Mouse (Mus musculus): ENCODE results near the gene Zfp141. TPM values are rescaled to one million over a fixed set of nuclear protein-coding genes. Genes with fewer than 3 reads are reported as not detected.
A peak's percentile ranks its signal among the peaks of the same experiment; 100 is the strongest.
"Not testable (repeated sequence)": the region's sequence is repeated elsewhere in the genome, so short reads cannot be mapped to it uniquely, and the experiment has no call there.

The Zfp141 gene
- polyA plus RNA-seq (2015; fragmentation: Nextera tagmentation; extraction: Ambion mirVana): 12.9 and 14.9 TPM in 2 replicates

DNA sequence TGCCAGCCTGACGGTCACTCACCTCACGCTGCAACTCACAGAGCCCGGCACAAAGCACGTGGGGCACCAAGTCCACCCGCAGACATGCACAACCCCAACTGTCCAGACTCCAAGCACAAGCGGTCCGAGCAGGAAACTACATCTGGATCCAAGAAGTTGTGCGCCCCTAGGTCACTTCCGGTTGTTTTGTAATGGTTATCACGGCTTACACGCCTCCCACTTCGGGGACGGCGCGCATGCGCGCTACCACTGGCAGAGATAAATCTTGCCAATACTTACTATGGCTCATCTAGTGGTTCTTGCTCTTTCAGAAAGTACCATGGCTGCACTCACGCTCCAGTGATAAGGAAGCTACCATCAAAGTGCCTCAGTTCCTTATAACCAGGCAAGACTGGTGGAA, at the start of gene Zfp141:
TSS of gene Zfp141 (minus strand) at position 153 of the 400 bp plus-strand sequence.
- peaks cover 13% of the 10 kb centered on the region for H3K36me3 ChIP-seq
- peak within 1 kb of the TSS; percentile 61 for H3K4me2 ChIP-seq (replicated peaks)
- peak within 1 kb of the TSS; percentile 22; the same call in 1 of the 2 replicates for H3K27ac ChIP-seq
- not testable (repeated sequence) for H3K27me3 ChIP-seq, H3K4me1 ChIP-seq, H3K9me3 ChIP-seq
- WGBS: 1% methylated on average over 18 of the region's 18 CpGs
- ATAC-seq (ENCODE audit: low FRiP score, low read depth): peak; percentile 95
- peak within 1 kb of the TSS; percentile 60 for H3K4me3 ChIP-seq
- H3K9ac ChIP-seq: peak within 1 kb of the TSS; percentile 76

DNA sequence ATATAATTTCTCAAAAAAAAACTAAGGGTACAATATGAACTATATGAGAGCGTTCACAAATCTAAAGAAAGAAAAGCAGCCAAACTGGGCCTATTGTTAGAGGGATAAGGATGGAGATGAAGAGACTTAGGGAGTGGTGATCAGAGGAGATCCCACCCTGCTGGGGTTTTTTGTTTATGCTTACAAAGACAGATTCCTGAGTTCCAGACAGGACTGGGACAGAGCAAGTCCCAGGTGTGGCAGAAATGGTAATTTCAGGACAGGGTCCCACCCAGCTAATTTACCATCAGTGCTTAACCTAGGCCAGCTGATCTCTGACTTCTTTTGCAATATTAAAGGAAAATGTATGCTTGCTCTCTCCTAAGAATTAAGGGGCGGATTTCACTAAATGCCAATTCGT, 46.2 kb upstream of the Zfp141 start:
- Histone ChIP-seq H3K9ac (no peak overlapping the region), H3K4me1 (no peaks in the 10 kb centered on the region), H3K4me3 (no peak overlapping the region), H3K27ac (no peak overlapping the region), H3K4me2 (replicated peaks) (no peak overlapping the region), H3K27me3 (no peaks in the 10 kb centered on the region), H3K9me3 (peaks cover 7% of the 10 kb centered on the region; the same call in 1 of the 2 replicates), H3K36me3 (no peaks in the 10 kb centered on the region)
- no peak for ATAC-seq (ENCODE audit: low FRiP score, low read depth)
- 78% methylated on average over 3 of the region's 3 CpGs for WGBS

DNA sequence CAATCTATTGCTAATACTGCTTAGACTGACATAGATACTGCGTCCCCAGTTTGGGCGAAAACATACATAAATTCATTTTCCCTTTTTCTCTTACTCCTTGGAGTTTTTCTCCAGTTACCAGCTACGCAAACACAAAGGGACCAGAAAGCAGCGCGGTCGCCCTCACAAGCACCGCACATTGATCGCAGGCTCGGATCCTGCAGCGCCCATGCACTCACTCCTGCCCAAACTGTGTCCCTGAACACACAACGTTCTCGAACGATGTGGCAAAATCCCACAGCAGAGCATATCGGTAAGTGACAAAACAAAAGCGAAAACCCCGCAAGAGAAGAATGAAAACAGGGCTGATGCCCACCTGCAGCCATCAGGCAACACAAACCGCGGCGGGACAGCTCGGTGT, 354 bp downstream of the Zfp141 start:
- H3K4me1 ChIP-seq: peaks cover 5% of the 10 kb centered on the region; the same call in 1 of the 2 replicates
- peak overlapping the region; percentile 22; the same call in 1 of the 2 replicates for H3K27ac ChIP-seq
- no peaks in the 10 kb centered on the region for H3K27me3 ChIP-seq
- ATAC-seq (ENCODE audit: low FRiP score, low read depth): peak; percentile 70
- H3K9me3 ChIP-seq: no peaks in the 10 kb centered on the region
- H3K4me3 ChIP-seq: peak overlapping the region; percentile 60
- H3K36me3 ChIP-seq: peaks cover 17% of the 10 kb centered on the region
- H3K9ac ChIP-seq: peak overlapping the region; percentile 76
- H3K4me2 ChIP-seq (replicated peaks): peak overlapping the region; percentile 61
- under 1% methylated on average over 20 of the region's 20 CpGs for WGBS

GRCm38 (mm10) chr7:42498248-42498647, 7.3 kb downstream of the Zfp141 start:
- Histone ChIP-seq H3K4me2 (replicated peaks) (no peak overlapping the region), H3K4me3 (no peak overlapping the region), H3K27ac (no peak overlapping the region), H3K9ac (no peak overlapping the region), H3K9me3 (peaks cover 23% of the 10 kb centered on the region), H3K36me3 (peaks cover 56% of the 10 kb centered on the region), H3K4me1 (no peaks in the 10 kb centered on the region), H3K27me3 (no peaks in the 10 kb centered on the region)
- no peak for ATAC-seq (ENCODE audit: low FRiP score, low read depth)
- 94% methylated on average over 5 of the region's 5 CpGs for WGBS

DNA sequence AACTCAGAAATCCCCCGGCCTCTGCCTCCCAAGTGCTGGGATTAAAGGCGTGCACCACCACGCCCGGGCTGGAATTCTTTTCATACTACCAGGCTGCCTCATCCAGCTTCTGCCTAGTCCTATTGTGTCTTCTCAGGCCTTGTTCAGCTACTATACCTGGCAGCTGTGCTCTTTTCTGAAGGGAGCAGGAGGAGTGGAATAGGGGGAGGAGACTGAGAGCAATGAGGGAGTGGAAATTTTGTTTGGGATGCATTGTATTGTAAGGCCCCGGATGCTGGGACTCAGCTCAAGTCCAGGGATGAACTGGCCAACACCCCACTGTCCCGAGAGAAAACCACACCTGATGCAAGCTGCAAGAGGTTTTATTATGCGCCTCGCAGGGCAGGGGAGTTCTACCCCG, 8.2 kb downstream of the Zfp141 start:
- Histone ChIP-seq H3K36me3 (peaks cover 56% of the 10 kb centered on the region), H3K9me3 (peaks cover 31% of the 10 kb centered on the region)
- 90% methylated on average over 9 of the region's 9 CpGs for WGBS

GRCm38 (mm10) chr7:42496202-42496601, 9.3 kb downstream of the Zfp141 start:
- Histone ChIP-seq H3K36me3 (peaks cover 52% of the 10 kb centered on the region), H3K27ac (no peak overlapping the region), H3K4me2 (replicated peaks) (no peak overlapping the region), H3K27me3 (no peaks in the 10 kb centered on the region), H3K4me1 (no peaks in the 10 kb centered on the region), H3K9ac (no peak overlapping the region), H3K4me3 (no peak overlapping the region), H3K9me3 (peaks cover 31% of the 10 kb centered on the region)
- no peak for ATAC-seq (ENCODE audit: low FRiP score, low read depth)
- WGBS: 97% methylated on average over 1 of the region's 1 CpGs

More for the DNA sequence above, 8.2 kb downstream of the Zfp141 start:
- H3K4me1 ChIP-seq: no peaks in the 10 kb centered on the region
- H3K9ac ChIP-seq: no peak overlapping the region
- no peak overlapping the region for H3K4me2 ChIP-seq (replicated peaks)
- H3K27me3 ChIP-seq: no peaks in the 10 kb centered on the region
- H3K4me3 ChIP-seq: no peak overlapping the region
- ATAC-seq (ENCODE audit: low FRiP score, low read depth): no peak
- no peak overlapping the region for H3K27ac ChIP-seq

GRCm38 (mm10) chr7:42490859-42491258, 14.7 kb downstream of the Zfp141 start:
- 87% methylated on average over 5 of the region's 5 CpGs for WGBS
- Histone ChIP-seq H3K27me3 (no peaks in the 10 kb centered on the region), H3K4me3 (no peak overlapping the region), H3K4me1 (no peaks in the 10 kb centered on the region), H3K4me2 (replicated peaks) (no peak overlapping the region), H3K9me3 (peaks cover 17% of the 10 kb centered on the region), H3K36me3 (peaks cover 48% of the 10 kb centered on the region), H3K27ac (no peak overlapping the region), H3K9ac (no peak overlapping the region)
- ATAC-seq (ENCODE audit: low FRiP score, low read depth): no peak

- H3K27ac ChIP-seq: no peak overlapping the region
- no peaks in the 10 kb centered on the region for H3K4me1 ChIP-seq
- no peak overlapping the region for H3K9ac ChIP-seq
- 94% methylated on average over 4 of the region's 4 CpGs for WGBS
- peaks cover 52% of the 10 kb centered on the region for H3K36me3 ChIP-seq
- H3K9me3 ChIP-seq: peaks cover 17% of the 10 kb centered on the region
- no peak for ATAC-seq (ENCODE audit: low FRiP score, low read depth)
- no peak overlapping the region for H3K4me2 ChIP-seq (replicated peaks)
- no peak overlapping the region for H3K4me3 ChIP-seq
- no peaks in the 10 kb centered on the region for H3K27me3 ChIP-seq
Measured at GRCm38 (mm10) chr7:42490358-42490757, 15.2 kb downstream of the Zfp141 start.

GRCm38 (mm10) chr7:42454640-42455039, 50.9 kb downstream of the Zfp141 start:
- no peaks in the 10 kb centered on the region for H3K36me3 ChIP-seq
- 67% methylated on average over 4 of the region's 4 CpGs for WGBS
- peaks cover 25% of the 10 kb centered on the region for H3K9me3 ChIP-seq
- no peaks in the 10 kb centered on the region for H3K27me3 ChIP-seq
- H3K27ac ChIP-seq: no peak overlapping the region
- no peak overlapping the region for H3K9ac ChIP-seq
- no peak overlapping the region for H3K4me2 ChIP-seq (replicated peaks)
- no peak overlapping the region for H3K4me3 ChIP-seq
- no peak for ATAC-seq (ENCODE audit: low FRiP score, low read depth)
- no peaks in the 10 kb centered on the region for H3K4me1 ChIP-seq

- Histone ChIP-seq H3K9ac (no peak overlapping the region), H3K36me3 (no peaks in the 10 kb centered on the region), H3K4me1 (no peaks in the 10 kb centered on the region), H3K27ac (no peak overlapping the region), H3K9me3 (peaks cover 45% of the 10 kb centered on the region), H3K4me3 (no peak overlapping the region), H3K27me3 (no peaks in the 10 kb centered on the region), H3K4me2 (replicated peaks) (no peak overlapping the region)
- WGBS: 35% methylated on average over 3 of the region's 3 CpGs
- no peak for ATAC-seq (ENCODE audit: low FRiP score, low read depth)
Measured at GRCm38 (mm10) chr7:42450618-42451017, 54.9 kb downstream of the Zfp141 start.

DNA sequence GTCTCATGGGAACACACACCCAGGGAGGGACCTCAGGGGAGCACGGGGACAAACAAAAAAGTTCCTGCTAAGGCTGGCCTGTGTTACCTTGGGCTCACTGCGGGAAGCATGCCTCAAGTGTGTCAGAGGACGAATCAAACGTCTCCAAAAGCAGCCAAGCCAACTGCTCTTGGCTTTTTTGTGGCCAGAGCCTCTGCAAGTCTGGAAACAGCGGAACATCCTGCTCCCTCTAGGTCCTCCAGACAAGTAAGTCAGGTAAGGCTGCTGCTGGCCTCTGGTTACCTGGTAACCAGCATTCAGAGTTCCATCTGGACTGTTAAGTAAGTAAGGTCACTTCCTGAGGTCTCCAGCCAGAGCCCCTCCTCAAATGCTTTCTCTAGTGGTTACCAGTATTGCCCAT, 57.7 kb downstream of the Zfp141 start, which contains the start of gene 4933421I07Rik:
TSS of gene 4933421I07Rik (minus strand) at position 271 of the 400 bp plus-strand sequence.
- no peaks in the 10 kb centered on the region for H3K27me3 ChIP-seq
- 73% methylated on average over 5 of the region's 5 CpGs for WGBS
- peaks cover 49% of the 10 kb centered on the region for H3K9me3 ChIP-seq
- no peak within 1 kb of the TSS for H3K9ac ChIP-seq
- no peak within 1 kb of the TSS for H3K4me2 ChIP-seq (replicated peaks)
- H3K27ac ChIP-seq: no peak within 1 kb of the TSS
- H3K36me3 ChIP-seq: no peaks in the 10 kb centered on the region
- no peaks in the 10 kb centered on the region for H3K4me1 ChIP-seq
- no peak within 1 kb of the TSS for H3K4me3 ChIP-seq
- no peak for ATAC-seq (ENCODE audit: low FRiP score, low read depth)

GRCm38 (mm10) chr7:42447352-42447751, 58.2 kb downstream of the Zfp141 start:
- H3K27me3 ChIP-seq: no peaks in the 10 kb centered on the region
- H3K4me3 ChIP-seq: no peak overlapping the region
- 86% methylated on average over 9 of the region's 9 CpGs for WGBS
- no peak overlapping the region for H3K27ac ChIP-seq
- no peaks in the 10 kb centered on the region for H3K36me3 ChIP-seq
- peaks cover 46% of the 10 kb centered on the region for H3K9me3 ChIP-seq
- ATAC-seq (ENCODE audit: low FRiP score, low read depth): no peak
- H3K9ac ChIP-seq: no peak overlapping the region
- H3K4me2 ChIP-seq (replicated peaks): no peak overlapping the region
- no peaks in the 10 kb centered on the region for H3K4me1 ChIP-seq
